Mouse (Mus musculus) CH12.LX (cell line): ENCODE results near the gene Ralgapa1. TPM values are rescaled to one million over a fixed set of nuclear protein-coding genes. Genes with fewer than 3 reads are reported as not detected.

Experiments used
- DNase-seq: peaks from one replicate; pipeline ENCODE4 v3.0.0-alpha.2; 2013; ENCODE audit errors: extremely low read depth
- H3K27ac ChIP-seq: 2 replicates; pipeline ENCODE4 v1.5.1; 2012; ENCODE audit warnings: low read depth, mild to moderate bottlenecking, control low read depth, moderate library complexity; ENCODE audit not compliant: insufficient read depth
- H3K27me3 ChIP-seq: replicated peaks from 2 replicates; pipeline ENCODE3; 2012; ENCODE audit warnings: inconsistent platforms
- H3K36me3 ChIP-seq, 2 experiments: replicated peaks in 1 of 2; 2 replicates each; pipeline versions ENCODE3 to v1.6.1; 2012; ENCODE audit warnings: inconsistent platforms in 1 of 2, low read length in 1 of 2, mild to moderate bottlenecking in 1 of 2, mixed read lengths in 1 of 2, moderate library complexity in 1 of 2; ENCODE audit not compliant: control insufficient read depth in 1 of 2, insufficient read depth in 1 of 2
- H3K4me1 ChIP-seq, 2 experiments: 2 replicates each; pipeline ENCODE4 v1.6.1; 2012; ENCODE audit warnings: inconsistent platforms in 1 of 2, moderate library complexity in 1 of 2; ENCODE audit not compliant: insufficient read depth in 2 of 2, control insufficient read depth in 1 of 2
- H3K4me2 ChIP-seq: 2 replicates; pipeline ENCODE4 v1.6.1; 2012; ENCODE audit warnings: low read depth, mild to moderate bottlenecking, control low read depth; ENCODE audit not compliant: poor library complexity, insufficient read depth, severe bottlenecking
- H3K4me3 ChIP-seq, 3 experiments: fragments of 150-350 bp in 1 of 3; sonication (generic) in 1 of 3; replicated peaks in 1 of 3; 2 replicates each; pipeline versions ENCODE3 to v1.5.1; 2011 to 2012; ENCODE audit warnings: low read depth in 2 of 3, low read length in 2 of 3, mild to moderate bottlenecking in 2 of 3, moderate library complexity in 2 of 3, control low read depth in 1 of 3, improper control_type of control experiment in 1 of 3, inconsistent platforms in 1 of 3, mixed read lengths in 1 of 3; ENCODE audit not compliant: poor library complexity in 1 of 3
- H3K79me2 ChIP-seq: replicated peaks from 2 replicates; pipeline ENCODE4 v1.6.1; 2012; ENCODE audit warnings: mild to moderate bottlenecking, moderate library complexity; ENCODE audit not compliant: control insufficient read depth, poor library complexity, insufficient read depth, severe bottlenecking; ENCODE audit errors: extremely low read depth
- H3K9ac ChIP-seq: 2 replicates; pipeline ENCODE4 v1.6.1; 2012; ENCODE audit warnings: low read depth, mild to moderate bottlenecking, control low read depth, moderate library complexity; ENCODE audit not compliant: insufficient read depth
- H3K9me3 ChIP-seq: replicated peaks from 2 replicates; pipeline ENCODE3; 2012; ENCODE audit warnings: low read length, inconsistent platforms, mixed read lengths
- BHLHE40 ChIP-seq: IDR thresholded peaks from 2 replicates; pipeline ENCODE4 v1.6.1; 2011; ENCODE audit warnings: mild to moderate bottlenecking, low read depth, low read length, improper control_type of control experiment
- CHD2 ChIP-seq: IDR thresholded peaks from 2 replicates; pipeline ENCODE4 v1.6.1; 2011; ENCODE audit warnings: low read length, improper control_type of control experiment
- CTCF ChIP-seq, 2 experiments: IDR thresholded peaks in 1 of 2; conservative IDR thresholded peaks in 1 of 2; 2 replicates each; pipeline ENCODE4 v1.5.1; 2011 to 2012; ENCODE audit warnings: low read depth in 2 of 2, low read length in 2 of 2, improper control_type of control experiment in 1 of 2, inconsistent platforms in 1 of 2, mild to moderate bottlenecking in 1 of 2, moderate library complexity in 1 of 2
- E2F4 ChIP-seq: IDR thresholded peaks from 2 replicates; pipeline ENCODE4 v1.6.1; 2011; ENCODE audit warnings: low read depth, low read length, improper control_type of control experiment; ENCODE audit not compliant: insufficient replicate concordance
- ELF1 ChIP-seq: IDR thresholded peaks from 2 replicates; pipeline ENCODE4 v1.6.1; 2014; ENCODE audit warnings: low read depth, mild to moderate bottlenecking, inconsistent platforms, low read length, improper control_type of control experiment
- ETS1 ChIP-seq: conservative IDR thresholded peaks from 2 replicates; pipeline ENCODE4 v1.6.1; 2012; ENCODE audit warnings: low read depth, mild to moderate bottlenecking, inconsistent platforms, low read length, improper control_type of control experiment, moderate library complexity
- GABPA ChIP-seq: IDR thresholded peaks from 2 replicates; pipeline ENCODE4 v1.6.1; 2012; ENCODE audit warnings: low read depth, low read length, improper control_type of control experiment, inconsistent platforms; ENCODE audit not compliant: insufficient replicate concordance
- HCFC1 ChIP-seq: IDR thresholded peaks from 2 replicates; pipeline ENCODE4 v1.6.1; 2012; ENCODE audit warnings: low read depth, mild to moderate bottlenecking, inconsistent platforms, low read length, improper control_type of control experiment
- JUN ChIP-seq: IDR thresholded peaks from 2 replicates; pipeline ENCODE4 v1.6.1; 2011; ENCODE audit warnings: low read depth, mild to moderate bottlenecking, low read length, improper control_type of control experiment, moderate library complexity; ENCODE audit not compliant: insufficient read depth
- MAZ ChIP-seq: IDR thresholded peaks from 2 replicates; pipeline ENCODE4 v1.6.1; 2012; ENCODE audit warnings: low read depth, mild to moderate bottlenecking, inconsistent platforms, low read length, improper control_type of control experiment, moderate library complexity
- MEF2A ChIP-seq: IDR thresholded peaks from 2 replicates; pipeline ENCODE4 v1.6.1; 2014; ENCODE audit warnings: low read depth, mild to moderate bottlenecking, inconsistent platforms, low read length, improper control_type of control experiment, borderline replicate concordance
- MXI1 ChIP-seq: IDR thresholded peaks from 2 replicates; pipeline ENCODE4 v1.6.1; 2011; ENCODE audit warnings: mild to moderate bottlenecking, low read depth, low read length, improper control_type of control experiment
- MYC ChIP-seq: IDR thresholded peaks from 2 replicates; pipeline ENCODE4 v1.6.1; 2011; ENCODE audit warnings: low read depth, mild to moderate bottlenecking, improper control_type of control experiment, low read length
- NRF1 ChIP-seq: IDR thresholded peaks from 2 replicates; pipeline ENCODE4 v1.6.1; 2014; ENCODE audit warnings: low read depth, mild to moderate bottlenecking, inconsistent platforms, low read length, improper control_type of control experiment, moderate library complexity
- PAX5 ChIP-seq: IDR thresholded peaks from 2 replicates; pipeline ENCODE4 v1.6.1; 2012; ENCODE audit warnings: low read length, inconsistent platforms, mixed read lengths
- POLR2AphosphoS2 ChIP-seq: IDR thresholded peaks from 2 replicates; pipeline ENCODE4 v1.6.1; 2011; ENCODE audit warnings: low read depth, low read length, improper control_type of control experiment
- RAD21 ChIP-seq: IDR thresholded peaks from 2 replicates; pipeline ENCODE4 v1.6.1; 2011; ENCODE audit warnings: low read depth, mild to moderate bottlenecking, low read length, improper control_type of control experiment, moderate library complexity
- RCOR1 ChIP-seq: conservative IDR thresholded peaks from 2 replicates; pipeline ENCODE4 v1.6.1; 2012; ENCODE audit warnings: low read depth, mild to moderate bottlenecking, inconsistent platforms, low read length, improper control_type of control experiment
- SIN3A ChIP-seq: IDR thresholded peaks from 2 replicates; pipeline ENCODE4 v1.6.1; 2012; ENCODE audit warnings: low read length, improper control_type of control experiment, inconsistent platforms
- SMC3 ChIP-seq: IDR thresholded peaks from 2 replicates; pipeline ENCODE4 v1.6.1; 2011; ENCODE audit warnings: low read depth, low read length, improper control_type of control experiment
- TBP ChIP-seq: conservative IDR thresholded peaks from 2 replicates; pipeline ENCODE4 v1.6.1; 2011; ENCODE audit warnings: low read depth, low read length, improper control_type of control experiment
- TCF12 ChIP-seq: IDR thresholded peaks from 2 replicates; pipeline ENCODE4 v1.6.1; 2014; ENCODE audit warnings: low read depth, mild to moderate bottlenecking, inconsistent platforms, low read length, improper control_type of control experiment
- USF1 ChIP-seq: IDR thresholded peaks from 2 replicates; pipeline ENCODE4 v1.6.1; 2014; ENCODE audit warnings: low read depth, mild to moderate bottlenecking, inconsistent platforms, low read length, improper control_type of control experiment
- USF2 ChIP-seq: conservative IDR thresholded peaks from 2 replicates; pipeline ENCODE4 v1.6.1; 2011; ENCODE audit warnings: low read depth, low read length, improper control_type of control experiment
- ZC3H11A ChIP-seq: IDR thresholded peaks from 2 replicates; pipeline ENCODE4 v1.6.1; 2012; ENCODE audit warnings: low read depth, mild to moderate bottlenecking, inconsistent platforms, low read length, improper control_type of control experiment
- ZKSCAN1 ChIP-seq: IDR thresholded peaks from 2 replicates; pipeline ENCODE4 v1.6.1; 2012; ENCODE audit warnings: low read depth, inconsistent platforms, low read length, improper control_type of control experiment, borderline replicate concordance
- ZMIZ1 ChIP-seq: IDR thresholded peaks from 2 replicates; pipeline ENCODE4 v1.6.1; 2012; ENCODE audit warnings: low read depth, mild to moderate bottlenecking, inconsistent platforms, low read length, improper control_type of control experiment
- ZNF384 ChIP-seq: IDR thresholded peaks from 2 replicates; pipeline ENCODE4 v1.6.1; 2012; ENCODE audit warnings: low read depth, low read length, improper control_type of control experiment, inconsistent platforms
- dilution Hi-C: fragments of 300-500 bp; cut with MboI; formaldehyde crosslinking; loops from 2 replicates; pipeline ENCODE4 v1.14.3; 2020; ENCODE audit warnings: low sequenced_read_pairs; ENCODE audit not compliant: extremely low pct_unique_long_range_greater_than_20kb, extremely low pct_ligation_motif_present
- in situ Hi-C: fragments of 300-500 bp; cut with MboI; formaldehyde crosslinking; loops from 3 replicates; pipeline ENCODE4 v1.14.3; 2019; ENCODE audit warnings: low sequenced_read_pairs, low pct_ligation_motif_present, low pct_unique_long_range_greater_than_20kb, mixed read lengths
- polyA plus RNA-seq: library from polyadenylated mRNA; unstranded; fragments of >175 nt; gene quantifications from 2 replicates; pipeline ENCODE4 v1.2.1, GENCODE M21; 2012; ENCODE audit warnings: low read depth; ENCODE audit not compliant: insufficient read length
- total RNA-seq, 2 experiments: library from RNA; depleted of rRNA; stranded (reverse); fragments of 300-350 nt in 1 of 2; fragments of >200 nt in 1 of 2; gene quantifications; 2 replicates each; pipeline ENCODE4 v1.2.3; 2012 to 2014

The Ralgapa1 gene
- total and polyA plus RNA-seq, 3 experiments = 10.3 to 24.4 (median 19.2) TPM

- dilution Hi-C loops (no loop called here), in situ Hi-C loops (no loop called here)
- no peak overlapping the region for H3K4me2 ChIP-seq
- H3K4me3 ChIP-seq = no peak overlapping the region
- no peak for TF ChIP-seq MAZ
- no peak for TF ChIP-seq MEF2A
- TF ChIP-seq POLR2AphosphoS2 = no peak
- no peak for TF ChIP-seq BHLHE40
- no peak for TF ChIP-seq HCFC1
- no peak for TF ChIP-seq SMC3
- no peak for TF ChIP-seq GABPA
- TF ChIP-seq TBP = no peak
- no peak for TF ChIP-seq TCF12
- TF ChIP-seq CTCF (conservative IDR thresholded peaks at IDR 0.05 in 1 of 2, IDR thresholded peaks at IDR 0.05 in 1 of 2; ENCODE audit: low read depth in 2 of 2, low read length in 2 of 2) = no peak
- TF ChIP-seq ETS1 = no peak
- TF ChIP-seq RCOR1 = no peak
- TF ChIP-seq PAX5 = no peak
- no peak for TF ChIP-seq ZKSCAN1
- H3K4me1 ChIP-seq = no peaks in the 10 kb centered on the region
- no peak overlapping the region for H3K27ac ChIP-seq
- H3K79me2 ChIP-seq = no peaks in the 10 kb centered on the region
- no peak overlapping the region for H3K9ac ChIP-seq
- no peaks in the 10 kb centered on the region for H3K9me3 ChIP-seq
- DNase-seq = no peak
- H3K27me3 ChIP-seq = no peaks in the 10 kb centered on the region
- no peaks in the 10 kb centered on the region for H3K36me3 ChIP-seq
Measured at GRCm38 (mm10) chr12:55571661-55572060, 249.3 kb downstream of the Ralgapa1 start.

GRCm38 (mm10) chr12:55571181-55571580 is 249.8 kb downstream of the Ralgapa1 start:
- H3K79me2 ChIP-seq = no peaks in the 10 kb centered on the region
- no peak overlapping the region for H3K4me3 ChIP-seq
- in situ Hi-C loops = no loop called here
- H3K4me2 ChIP-seq = no peak overlapping the region
- H3K9me3 ChIP-seq = no peaks in the 10 kb centered on the region
- TF ChIP-seq MXI1 (no peak), ELF1 (no peak), RAD21 (no peak), E2F4 (no peak), ZC3H11A (no peak), MAZ (no peak), GABPA (no peak), MYC (no peak), TBP (no peak), USF2 (no peak), ZMIZ1 (no peak), JUN (no peak), USF1 (no peak), CHD2 (no peak), PAX5 (no peak), ZNF384 (no peak), SIN3A (no peak), NRF1 (no peak), HCFC1 (no peak)
- H3K27ac ChIP-seq = no peak overlapping the region
- no peak for DNase-seq
- no peak overlapping the region for H3K9ac ChIP-seq
- dilution Hi-C loops = no loop called here
- H3K27me3 ChIP-seq = no peaks in the 10 kb centered on the region
- no peaks in the 10 kb centered on the region for H3K4me1 ChIP-seq
- no peaks in the 10 kb centered on the region for H3K36me3 ChIP-seq
